Mouse (Mus musculus) heart, adult 18-20 months (tissue): ENCODE results near the gene Atp7a. TPM values are rescaled to one million over a fixed set of nuclear protein-coding genes. Genes with fewer than 3 reads are reported as not detected.
"Not testable (repeated sequence)": the region's sequence is repeated elsewhere in the genome, so short reads cannot be mapped to it uniquely, and the experiment has no call there.

Source experiments
- DNase-seq, 2 experiments: peaks; one replicate each; pipeline ENCODE4 v3.0.0; 2021 to 2022; ENCODE audit warnings: mixed read lengths in 1 of 2
- long read RNA-seq, 2 experiments: library from polyadenylated mRNA; stranded (forward); transcript quantifications; one replicate each; pipeline ENCODE4 v2.0.0; 2021
- total RNA-seq, 2 experiments: library from RNA; stranded (reverse); gene quantifications; 2 replicates each; pipeline ENCODE4 v1.2.3; 2021

Gene Atp7a
- 1 to 10 TPM; 7.7 to 8.7 TPM for total RNA-seq
- long read RNA-seq, experiment 1, full-length matches to known transcripts, result 1 of 1 reads
- long read RNA-seq, experiment 1, partial matches to known transcripts, result 0 of 1 reads
- long read RNA-seq, experiment 1, other reads (novel, unspliced or antisense), result 0 of 1 reads
- long read RNA-seq, experiment 2, partial matches to known transcripts, result 0 of 1 reads
- long read RNA-seq, experiment 2, other reads (novel, unspliced or antisense), result 1 of 1 reads

GRCm38 (mm10) chrX:106026418-106027342 lies at the start of gene Atp7a:
Atp7a (plus strand) TSS chrX:106027276.
- peak; percentile 88 to 95 for DNase-seq

GRCm38 (mm10) chrX:106001605-106002004 lies 25.5 kb upstream of the Atp7a start:
- DNase-seq, result no peak

GRCm38 (mm10) chrX:106010762-106011161 lies 16.3 kb upstream of the Atp7a start:
- no peak for DNase-seq

DNA sequence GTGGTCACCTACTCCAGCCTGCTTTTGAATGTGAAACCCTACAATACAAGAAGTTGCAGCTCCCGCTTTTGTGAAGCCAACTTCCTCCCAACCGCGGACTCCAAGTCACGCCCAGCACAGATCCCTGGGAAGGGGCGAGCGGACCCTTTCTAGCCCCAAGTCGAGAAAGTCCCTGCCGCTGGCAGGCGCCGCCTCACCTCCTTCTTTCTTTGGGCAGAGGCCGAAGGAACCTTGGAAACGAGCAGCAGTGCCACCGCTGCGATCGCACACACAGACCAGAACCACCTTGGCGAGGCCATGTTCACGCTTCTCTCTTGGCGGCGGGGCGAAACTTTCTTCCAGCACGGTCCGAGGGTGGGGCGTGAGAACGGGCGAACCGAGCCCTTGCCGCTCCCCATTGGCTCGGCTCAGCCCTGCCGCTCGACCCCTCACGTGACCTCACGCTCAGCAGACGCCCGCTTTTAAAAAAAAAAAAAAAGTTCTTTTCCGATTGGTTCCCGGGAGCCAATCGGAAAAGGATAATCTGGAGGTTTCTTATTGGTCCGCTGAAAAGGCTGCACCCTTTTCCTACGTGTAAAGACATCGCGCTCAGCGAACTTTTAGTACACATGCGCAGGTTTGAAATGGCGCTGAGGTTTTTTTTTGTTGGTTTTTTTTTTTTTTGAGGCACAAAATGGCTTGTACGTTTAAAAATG lies 15.5 kb upstream of the Atp7a start, which contains the start of gene Magt1:
Magt1 (minus strand) TSS at position 442 of the 695 bp plus-strand sequence.
- peak; percentile 87 to 95 for DNase-seq

GRCm38 (mm10) chrX:106012559-106012958 lies 14.5 kb upstream of the Atp7a start:
- DNase-seq, result no peak

- DNase-seq, result peak; percentile 39 to 63
Measured at GRCm38 (mm10) chrX:106013217-106013616, 13.9 kb upstream of the Atp7a start.

DNA sequence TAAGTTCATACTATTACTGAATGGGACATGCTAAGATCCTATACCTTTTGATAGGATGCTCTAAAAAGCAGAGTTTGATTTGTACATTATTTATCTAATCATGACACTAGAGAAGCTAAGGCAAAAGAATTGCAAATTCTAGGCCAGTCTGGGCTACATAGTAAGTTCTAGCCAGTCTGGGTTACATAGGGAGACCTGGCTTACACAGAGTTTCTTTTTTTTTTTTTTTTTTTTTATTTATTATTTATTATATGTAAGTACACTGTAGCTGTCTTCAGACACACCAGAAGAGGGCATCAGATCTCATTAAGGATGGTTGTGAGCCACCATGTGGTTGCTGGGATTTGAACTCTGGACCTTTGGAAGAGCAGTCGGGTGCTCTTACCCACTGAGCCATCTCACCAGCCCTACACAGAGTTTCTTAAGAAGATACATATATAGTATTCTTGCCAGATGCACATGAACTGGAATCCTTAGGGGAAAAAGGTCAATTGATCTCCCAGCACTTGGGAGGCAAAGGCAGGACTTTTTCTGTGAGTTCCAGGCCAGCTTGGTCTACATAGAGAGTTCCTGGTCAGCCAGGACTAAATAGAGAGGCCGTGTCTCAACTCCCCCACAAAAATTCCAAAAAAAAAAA lies 12.2 kb upstream of the Atp7a start:
- DNase-seq, result not testable (repeated sequence)

- DNase-seq, result peak; percentile 86 to 89
Measured at GRCm38 (mm10) chrX:106015571-106016322, 11.3 kb upstream of the Atp7a start, which contains the start of gene Cox7b. Cox7b (plus strand) TSS chrX:106015700.

GRCm38 (mm10) chrX:106017102-106017501 lies 10.0 kb upstream of the Atp7a start:
- DNase-seq, result no peak

GRCm38 (mm10) chrX:106017516-106017915 lies 9.6 kb upstream of the Atp7a start:
- DNase-seq, result no peak

DNA sequence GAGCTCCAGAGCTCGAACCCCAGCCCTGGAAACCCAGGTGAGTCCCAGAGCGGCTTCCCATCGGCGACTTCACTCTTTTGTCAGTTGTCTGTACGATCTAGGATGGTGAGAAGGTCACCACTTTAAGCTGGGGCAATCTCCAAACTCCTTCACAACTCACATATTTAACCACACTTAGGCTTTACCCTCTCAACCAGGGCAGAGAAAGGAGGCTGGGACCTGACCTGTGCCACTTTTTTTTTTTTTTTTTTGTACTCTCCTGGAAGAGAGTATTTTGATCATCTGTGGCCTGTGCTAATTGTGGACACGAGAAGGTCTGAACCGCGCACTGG lies 233 bp downstream of the Atp7a start:
- DNase-seq, result no peak

DNA sequence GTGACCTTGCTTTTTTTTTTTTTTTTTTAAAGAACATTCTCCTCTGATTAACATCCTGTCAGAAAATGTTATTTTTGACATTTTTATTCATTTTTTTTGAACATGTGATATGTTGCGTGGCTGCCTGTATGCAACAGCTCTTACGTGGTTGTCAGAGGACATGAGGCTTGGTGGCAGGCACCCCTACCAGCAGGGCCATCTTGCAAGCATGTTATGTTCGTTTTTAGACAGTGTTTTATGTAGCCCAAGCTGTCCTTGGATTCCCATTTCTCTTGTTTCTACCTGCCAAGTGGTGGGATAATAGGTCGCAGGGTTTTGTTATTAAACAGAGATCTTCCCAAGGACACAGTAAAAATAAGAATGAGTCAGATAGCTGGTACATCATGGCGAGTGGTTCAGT lies 3.1 kb downstream of the Atp7a start:
- DNase-seq, result no peak

- DNase-seq, result no peak
Measured at GRCm38 (mm10) chrX:106031124-106031523, 4.0 kb downstream of the Atp7a start.

GRCm38 (mm10) chrX:106035727-106036126 lies 8.7 kb downstream of the Atp7a start:
- DNase-seq, result no peak

DNA sequence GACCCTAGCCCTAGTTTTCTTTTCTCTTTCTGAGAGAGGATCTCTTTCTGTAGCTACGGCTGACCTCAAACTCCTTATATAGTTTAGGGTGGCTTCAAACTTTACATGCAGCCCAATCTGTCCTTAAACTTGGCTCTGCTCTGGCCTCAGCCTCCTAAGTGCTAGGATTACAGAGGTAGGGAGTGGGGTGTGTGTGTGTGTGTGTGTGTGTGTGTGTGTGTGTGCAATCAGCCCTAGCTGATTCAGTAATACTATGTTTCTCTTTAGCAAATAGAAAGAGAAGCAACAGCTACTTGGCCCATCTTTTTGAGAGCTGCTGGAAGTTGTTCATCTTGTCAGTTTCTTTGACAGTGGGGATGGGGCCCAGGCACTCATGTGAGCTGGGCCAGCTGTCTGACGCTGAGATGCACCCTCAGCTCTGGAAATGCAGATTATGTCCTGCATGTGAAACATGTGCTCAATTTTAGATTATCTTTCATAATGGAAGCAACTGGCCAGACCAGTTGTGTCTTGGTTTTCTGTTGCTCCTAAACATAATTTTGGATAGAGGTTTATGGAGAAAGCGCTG lies 10.2 kb downstream of the Atp7a start:
- DNase-seq, result no peak

DNA sequence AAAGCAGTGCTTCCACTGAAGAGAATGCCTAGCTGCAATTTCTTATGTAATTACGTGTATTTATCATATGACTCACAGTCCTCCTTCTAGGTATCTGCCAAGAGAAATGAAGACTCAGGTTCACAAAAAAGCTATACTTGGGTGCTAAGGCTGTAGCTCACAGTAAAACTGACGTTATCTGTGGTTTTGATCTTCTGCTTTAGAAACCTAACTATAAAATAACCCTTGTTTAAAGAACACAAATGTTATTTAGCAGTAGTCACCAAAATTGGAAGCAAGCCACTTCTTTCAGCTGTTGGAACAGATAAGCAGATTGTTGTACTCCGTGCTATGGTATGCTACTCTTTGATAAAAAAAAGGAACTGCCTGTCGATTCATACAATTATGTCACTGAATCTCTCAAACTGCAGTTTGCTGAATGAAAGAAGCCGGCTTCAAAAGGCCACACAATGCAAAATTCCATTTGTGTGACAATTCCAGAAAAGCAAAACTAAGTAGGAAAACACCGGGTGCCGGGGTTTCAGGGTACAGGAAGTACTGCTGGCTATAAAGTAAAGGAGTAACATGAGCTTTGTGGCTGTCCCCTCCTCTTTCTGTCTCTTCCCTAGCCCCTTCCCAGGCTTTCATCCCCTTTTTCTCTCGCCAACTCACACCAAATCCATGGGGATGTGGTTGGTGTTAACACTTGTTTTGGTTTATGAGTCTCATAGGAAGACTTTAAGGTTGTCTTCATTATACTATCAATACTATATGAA lies 17.0 kb downstream of the Atp7a start:
- DNase-seq, result peak; percentile 21 to 31

DNA sequence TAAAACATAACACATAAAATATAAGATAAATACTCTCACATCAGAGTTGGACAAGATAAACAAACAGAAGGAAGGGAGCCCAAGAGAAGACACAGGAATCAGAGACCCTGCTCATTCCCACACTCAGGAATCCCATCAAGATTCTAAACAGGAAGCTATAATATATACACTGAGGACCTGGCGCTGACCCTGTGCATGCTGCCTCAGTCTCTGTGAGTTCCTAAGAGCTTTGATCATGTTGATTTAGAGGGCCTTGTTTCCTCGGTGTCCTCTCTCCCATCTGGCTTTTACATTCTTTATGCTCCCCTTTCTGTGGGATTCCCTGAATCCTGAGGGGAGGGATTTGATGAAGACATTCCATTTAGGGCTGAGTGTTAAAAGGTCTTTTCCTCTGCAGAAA lies 18.4 kb downstream of the Atp7a start:
- DNase-seq, result no peak

DNA sequence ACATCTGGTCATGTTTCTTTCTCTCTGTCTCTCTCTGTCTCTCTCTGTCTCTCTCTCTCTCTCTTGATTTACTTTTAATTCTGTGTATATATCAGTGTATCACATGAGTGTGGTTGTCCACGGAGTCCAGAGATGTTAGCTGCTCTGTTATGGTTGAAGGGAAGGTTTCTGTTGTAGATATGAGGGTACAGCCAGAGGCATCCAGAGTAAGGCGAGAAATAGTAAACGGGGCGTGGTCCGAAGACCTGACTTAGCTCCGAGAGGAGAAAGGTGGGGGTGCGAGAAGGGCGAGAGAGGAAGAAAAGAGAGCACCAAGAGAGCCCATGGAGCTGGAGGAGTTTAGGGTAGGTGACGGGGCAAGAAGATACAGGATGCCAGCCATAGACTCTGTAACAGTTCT lies 18.9 kb downstream of the Atp7a start:
- no peak for DNase-seq

DNA sequence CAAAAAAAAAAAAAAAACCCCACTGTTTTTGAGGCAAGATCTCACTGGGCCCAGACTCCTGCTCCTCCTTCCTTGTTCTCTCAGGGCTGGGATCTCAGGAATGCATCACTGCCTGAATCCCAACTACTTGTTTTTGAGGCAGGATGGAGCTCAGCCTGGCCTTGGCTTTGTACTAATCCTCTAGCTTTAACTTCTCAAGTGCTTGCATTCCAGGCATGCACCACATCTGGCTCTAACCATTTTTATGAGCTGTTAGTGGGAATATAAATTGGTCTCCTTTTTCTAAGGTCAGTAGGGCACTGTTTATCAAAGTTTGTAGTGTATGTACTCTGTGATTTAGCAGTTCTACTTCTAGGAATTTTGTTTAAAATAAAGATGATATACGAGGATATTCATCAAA lies 21.1 kb downstream of the Atp7a start:
- DNase-seq, result no peak

- not testable (repeated sequence) for DNase-seq
Measured at GRCm38 (mm10) chrX:106077858-106078257, 50.8 kb downstream of the Atp7a start.
